Comparison of ENCODE assay signal across 14 mouse cellular contexts in the genomic region with DNA sequence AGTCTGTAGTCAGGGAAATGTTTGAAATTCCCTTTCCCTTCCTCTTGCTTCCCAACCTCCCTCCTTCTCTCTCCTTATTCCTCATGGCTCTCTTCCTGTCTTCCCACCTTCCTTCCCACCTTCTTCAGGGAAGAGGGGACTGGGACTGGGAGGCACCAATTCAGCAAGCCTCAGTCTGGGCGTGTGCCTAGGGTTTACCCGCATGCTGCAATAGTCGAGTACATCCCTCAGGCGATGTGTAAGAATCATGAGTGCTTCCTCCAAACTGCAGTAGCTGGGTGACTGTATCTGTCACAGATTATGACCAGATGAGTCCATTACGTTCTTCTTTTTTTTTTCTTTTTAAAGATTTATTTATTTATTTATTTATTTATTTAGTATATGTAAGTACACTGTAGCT. TPM values are rescaled to one million over a fixed set of nuclear protein-coding genes. Genes with fewer than 3 reads are reported as not detected.
A peak's percentile ranks its signal among the peaks of the same experiment; 100 is the strongest.
DNase-seq lines count a peak whose midpoint lies in the region; ATAC-seq and TF ChIP-seq lines count a peak whose summit lies in the region.
"Had no signal": no experiment of that assay in that cellular context is flagged by ENCODE, and none has a peak within 500 bp of the region (broad histone marks: within the 10 kb centered on the region; RNA-seq: fewer than 3 reads in every experiment).

No protein-coding gene starts in this region.

- H3K9ac ChIP-seq in liver, embryonic 12.5 days = no peak overlapping the region
- H3K9ac ChIP-seq: forebrain, embryonic 15.5 days; hindbrain, embryonic 13.5 days had no signal

- 0 out of 2 replicates have a peak overlapping the region, but pooled peaks have one; percentile 58 for H3K4me2 ChIP-seq in liver, embryonic 12.5 days
- H3K4me2 ChIP-seq: forebrain, embryonic 15.5 days; hindbrain, embryonic 13.5 days had no signal

- H3K4me1 ChIP-seq in liver, embryonic 12.5 days = peaks cover 79% of the 10 kb centered on the region

- no peak for ATAC-seq in liver, embryonic 12.5 days
- ATAC-seq: forebrain, embryonic 15.5 days; intestine, embryonic 16.5 days had no signal

- no peak for TF ChIP-seq CTCF in left cerebral cortex, adult 2 months (IDR thresholded peaks at IDR 0.05)

- intact Hi-C loops in left cerebral cortex, adult 2 months (cut with DNase I) = no loop called here

- WGBS in liver, embryonic 12.5 days (ENCODE audit: insufficient replicate concordance) = 77% methylated on average over 5 of the region's 5 CpGs

- DNase-seq in liver (no peak), A20 (ENCODE audit: low read depth, low spot score) (peak; percentile 38), adipocyte (ENCODE audit: low spot score) (no peak)
- peak; percentile 34 for DNase-seq in induced T-regulatory cell, adult 2 months (ENCODE audit: low read depth)
- DNase-seq in monocyte, adult 2 months (ENCODE audit: low read depth in 1 of 2, low spot score in 2 of 2) = peak; percentile 56 to 63
- DNase-seq in left cerebral cortex, adult 2 months (ENCODE audit: extremely low spot score in 1 of 2, low spot score in 2 of 2) = no peak
- DNase-seq: adrenal gland, postnatal 36 days; cerebellum, postnatal 25 days; kidney, postnatal 36 days had no signal

- no peak overlapping the region for H3K4me3 ChIP-seq in liver, embryonic 12.5 days
- no peak overlapping the region for H3K4me3 ChIP-seq in left cerebral cortex, adult 2 months
- H3K4me3 ChIP-seq: forebrain, embryonic 15.5 days; hindbrain, embryonic 13.5 days; limb, embryonic 10.5 days had no signal

- no peak overlapping the region for H3K27ac ChIP-seq in liver, embryonic 12.5 days
- H3K27ac ChIP-seq in left cerebral cortex, adult 2 months = no peak overlapping the region
- H3K27ac ChIP-seq: forebrain, embryonic 15.5 days; hindbrain, embryonic 13.5 days had no signal

- no peaks in the 10 kb centered on the region for H3K9me3 ChIP-seq in liver, embryonic 12.5 days (replicated peaks)
- H3K9me3 ChIP-seq: forebrain, embryonic 15.5 days; hindbrain, embryonic 13.5 days; limb, embryonic 10.5 days had no signal

- no peaks in the 10 kb centered on the region for H3K36me3 ChIP-seq in liver, embryonic 12.5 days
- H3K36me3 ChIP-seq: forebrain, embryonic 15.5 days; hindbrain, embryonic 13.5 days; limb, embryonic 10.5 days had no signal

- H3K27me3 ChIP-seq in liver, embryonic 12.5 days (replicated peaks) = no peaks in the 10 kb centered on the region; the same call in 1 of the 2 replicates
- H3K27me3 ChIP-seq: forebrain, embryonic 15.5 days had no signal

RNA-seq across cellular contexts. Expression of a gene that starts 32.8 kb away (rescaled TPM):
- polyA plus RNA-seq in liver, embryonic 12.5 days (2016; fragmentation: Nextera tagmentation; extraction: Ambion mirVana) = 67.1 and 69.2 TPM in 2 replicates
- total RNA-seq in left cerebral cortex, adult 2 months (2021) = 10 to 100 TPM; 80.1 to 90.2 TPM

RNA-seq across cellular contexts. Expression of a gene that starts 45.3 kb away (rescaled TPM):
- 8.9 and 9.9 TPM in 2 replicates for polyA plus RNA-seq in liver, embryonic 12.5 days (2016; fragmentation: Nextera tagmentation; extraction: Ambion mirVana)
- 100 to 1,000 TPM; 224 to 246 TPM for total RNA-seq in left cerebral cortex, adult 2 months (2021)

Comparison
In these comparisons a context has a peak if more than half of its experiments do, and no peak if none do; other contexts are left out.
1. DNase-seq: peak in A20 (single experiment), induced T-regulatory cell, adult 2 months (single experiment) and monocyte, adult 2 months (2 of 2); none in liver (single experiment), left cerebral cortex, adult 2 months (0 of 2) and adipocyte (single experiment).